Mouse (Mus musculus) layer of hippocampus, postnatal 36 days (tissue): Measurements from ENCODE around the gene Cisd3. TPM values are rescaled to one million over a fixed set of nuclear protein-coding genes. Genes with fewer than 3 reads are reported as not detected.
"Not testable (repeated sequence)": the region's sequence is repeated elsewhere in the genome, so short reads cannot be mapped to it uniquely, and the experiment has no call there.

ENCODE experiments used
- DNase-seq, 2 experiments: peaks; one replicate each; pipeline ENCODE4 v3.0.0; 2022
- microRNA-seq, 2 experiments: library from miRNA; unstranded; fragments of <30 nt; microRNA quantifications; one replicate each; pipeline ENCODE4 v1.2.0; 2021
- total RNA-seq, 2 experiments: library from RNA; stranded (reverse); gene quantifications; 2 replicates each; pipeline ENCODE4 v1.2.3; 2021

Gene Cisd3
- total RNA-seq, 2 experiments from 2014 or later = 52.8 to 58.2 TPM

DNA sequence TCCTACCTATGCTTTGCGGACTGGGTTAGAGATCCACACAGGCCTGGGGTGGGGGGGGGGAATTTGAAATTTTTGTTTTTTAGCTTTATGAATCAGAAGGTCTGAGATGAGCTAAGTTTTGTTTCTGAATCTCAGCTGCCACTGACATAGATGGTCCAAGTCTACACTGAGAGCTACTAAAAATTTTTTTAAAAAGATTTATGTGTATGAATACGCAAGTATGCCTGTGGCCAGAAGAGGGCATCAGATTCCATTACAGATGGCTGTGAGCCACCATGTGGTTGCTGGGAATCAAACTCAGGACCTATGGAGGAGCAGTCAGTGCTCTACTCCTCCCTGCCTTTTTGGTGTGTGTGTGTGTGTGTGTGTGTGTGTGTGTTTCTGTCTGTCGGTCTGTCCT lies 28.7 kb downstream of the Cisd3 start:
- no peak for DNase-seq

DNA sequence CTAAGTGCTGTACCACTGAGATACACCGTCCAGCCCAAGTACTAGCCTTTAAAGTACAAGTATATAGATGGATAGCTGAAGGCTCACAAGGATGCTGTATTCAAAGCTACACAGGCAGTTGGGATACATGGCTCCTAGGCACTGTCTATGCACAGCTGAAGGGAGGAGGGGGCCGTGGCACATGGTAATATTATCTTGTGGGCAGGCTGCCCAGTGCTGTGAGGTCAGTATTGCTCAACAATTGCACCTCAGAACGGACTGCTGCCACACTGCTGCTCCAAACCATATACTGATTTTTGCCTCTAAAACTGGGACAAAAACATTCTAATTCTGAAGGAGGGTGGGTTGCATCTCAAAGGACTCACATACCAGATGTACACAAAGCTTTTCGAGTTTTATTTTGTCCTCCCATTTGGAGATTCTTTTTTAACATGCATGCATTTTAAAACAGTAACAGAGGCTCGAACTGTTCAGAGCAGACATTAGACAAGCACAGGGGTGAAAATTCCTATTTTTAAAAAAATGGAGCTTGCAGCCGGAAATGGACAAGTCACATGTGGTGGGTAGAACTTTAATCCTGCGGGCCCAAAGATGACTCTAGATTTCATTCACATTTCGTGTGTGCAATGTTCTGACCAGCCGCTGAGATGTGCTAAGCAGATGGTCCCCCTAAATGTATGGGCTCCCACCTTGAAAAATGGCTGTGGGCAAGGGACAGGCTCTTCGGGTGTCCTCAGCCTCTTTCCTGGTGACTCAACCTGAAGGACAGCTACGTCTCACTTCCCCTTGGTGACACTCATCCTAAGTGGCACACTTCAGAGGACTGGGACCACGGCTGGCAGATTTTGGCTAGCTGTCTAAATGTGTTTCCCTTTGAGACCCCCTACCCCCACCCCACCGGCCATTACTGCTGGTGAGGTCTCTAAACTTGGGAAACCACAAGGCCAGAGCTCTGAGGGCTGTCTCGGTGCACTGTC lies 29.4 kb downstream of the Cisd3 start:
- no peak for DNase-seq

GRCm38 (mm10) chr11:97716021-97716420 lies 30.4 kb downstream of the Cisd3 start:
- no peak for DNase-seq

- no peak for DNase-seq
Measured at GRCm38 (mm10) chr11:97717369-97718280, 32.0 kb downstream of the Cisd3 start.

- DNase-seq = no peak
Measured at GRCm38 (mm10) chr11:97718281-97718860, 32.7 kb downstream of the Cisd3 start.

DNA sequence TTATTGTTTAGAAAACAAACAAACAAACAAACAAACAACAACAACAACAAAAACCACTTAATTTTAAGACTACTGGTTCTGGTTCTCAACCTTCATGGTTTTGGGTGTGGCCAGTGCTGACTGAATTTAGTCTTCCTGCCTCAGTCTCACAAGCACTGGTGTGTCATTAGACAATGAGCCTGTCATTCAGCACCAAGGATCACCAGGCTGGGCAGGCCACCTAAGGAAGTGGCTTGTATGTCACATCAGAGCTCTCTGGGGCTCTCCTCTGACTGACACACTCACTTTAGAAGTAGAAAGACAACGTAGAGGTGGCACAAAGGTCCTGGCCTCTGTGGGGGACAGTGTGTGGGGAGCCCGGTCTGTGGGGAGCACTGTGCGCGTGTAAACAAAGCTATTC lies 33.4 kb downstream of the Cisd3 start:
- no peak for DNase-seq

DNA sequence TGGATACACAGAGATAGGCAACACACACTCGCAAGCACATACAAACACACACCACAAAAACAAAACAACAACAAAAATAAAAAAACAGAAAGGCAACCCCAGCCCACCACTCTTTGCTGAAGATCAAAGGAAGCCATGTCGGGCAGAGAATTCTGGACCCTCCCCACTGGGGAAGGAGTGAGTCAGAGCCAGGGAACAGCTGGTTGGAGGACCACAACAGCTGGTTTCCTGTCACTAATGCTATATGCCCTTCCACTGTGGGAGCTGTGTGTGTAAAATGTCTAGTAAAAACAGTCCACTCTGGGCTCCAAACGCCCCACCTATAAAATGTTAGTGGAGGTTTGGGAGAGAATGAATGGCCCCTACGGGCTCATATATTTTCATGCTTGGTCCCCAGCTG lies 35.7 kb downstream of the Cisd3 start:
- DNase-seq = no peak

- no peak for DNase-seq
Measured at GRCm38 (mm10) chr11:97723709-97724108, 38.1 kb downstream of the Cisd3 start.

DNA sequence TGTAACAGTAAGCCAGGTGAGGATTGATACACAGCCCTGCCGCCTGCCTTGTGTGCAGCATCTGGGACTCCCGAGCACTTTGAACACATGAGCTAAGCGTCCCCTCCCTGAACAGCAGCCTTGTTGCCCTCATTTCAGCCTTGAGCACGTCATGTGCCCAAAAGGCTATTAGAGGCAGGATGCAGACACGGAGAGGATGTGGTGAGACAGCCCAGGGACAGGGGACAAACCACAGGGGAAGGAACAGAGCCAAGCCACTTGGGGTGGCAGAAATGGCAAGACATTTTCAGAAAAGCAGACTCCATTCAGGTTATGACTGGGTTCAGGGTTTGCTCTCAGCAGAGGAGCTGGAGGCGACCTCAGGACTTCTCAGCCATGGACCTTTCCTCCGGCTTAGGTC lies 42.7 kb downstream of the Cisd3 start:
- DNase-seq = no peak

DNA sequence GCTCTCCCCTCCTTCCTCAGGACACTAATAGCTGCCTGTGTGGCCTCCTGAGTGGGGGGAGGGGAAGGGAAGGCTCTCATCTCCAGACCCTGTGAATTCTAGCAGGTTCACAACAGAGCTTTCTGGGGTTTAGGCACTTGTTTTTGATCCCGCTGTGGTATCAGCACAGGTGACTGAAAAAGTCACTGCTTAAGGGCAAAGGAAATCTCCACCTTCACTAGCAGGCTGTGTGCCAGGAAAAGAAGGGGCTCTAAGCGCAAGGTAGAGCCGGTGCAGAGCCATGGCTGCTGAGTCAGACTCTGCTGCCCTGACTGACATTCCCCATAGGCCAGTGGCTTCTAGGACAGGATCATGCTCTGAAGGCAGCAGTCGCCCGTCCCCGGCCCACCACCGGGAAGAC lies 43.1 kb downstream of the Cisd3 start:
- no peak for DNase-seq

GRCm38 (mm10) chr11:97733689-97734088 lies 48.1 kb downstream of the Cisd3 start:
- DNase-seq = no peak

DNA sequence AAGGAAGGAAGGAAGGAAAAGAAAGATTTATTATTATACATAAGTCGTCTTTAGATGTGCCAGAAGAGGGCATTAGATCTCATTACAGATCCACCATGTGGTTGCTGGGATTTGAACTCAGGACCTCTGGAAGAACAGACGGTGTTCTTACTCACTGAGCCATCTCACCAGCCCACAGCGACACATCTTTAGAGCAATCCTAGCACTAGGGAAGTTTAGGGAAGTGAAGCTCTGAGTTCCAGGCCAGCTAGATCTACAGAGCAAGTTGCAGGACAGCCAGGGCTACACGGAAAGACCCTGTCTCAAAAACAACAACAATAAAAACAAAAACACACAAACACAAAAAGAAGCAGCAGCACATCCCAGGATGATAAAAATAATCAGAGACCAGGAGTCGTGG lies 49.2 kb downstream of the Cisd3 start:
- not testable (repeated sequence) for DNase-seq

- no peak for DNase-seq
Measured at GRCm38 (mm10) chr11:97736645-97737044, 51.0 kb downstream of the Cisd3 start.

DNA sequence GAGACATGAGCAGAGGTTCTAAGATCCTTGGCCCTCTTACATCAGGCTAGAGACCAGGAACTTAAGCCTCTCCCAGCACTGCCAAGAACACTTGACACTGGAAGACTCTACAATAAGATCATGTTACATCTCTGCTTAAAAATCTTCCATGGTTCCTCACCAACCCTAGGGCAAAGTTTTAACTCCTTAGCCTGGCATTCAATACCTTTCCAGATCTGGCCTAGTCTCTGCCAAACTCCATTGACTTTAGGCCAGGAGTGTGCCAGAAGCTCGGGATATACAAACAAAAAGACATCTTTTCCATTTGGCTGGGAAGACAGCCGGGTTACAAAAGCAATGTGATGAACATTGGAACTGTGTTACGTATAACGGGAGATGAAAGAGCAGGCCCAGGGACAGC lies 52.0 kb downstream of the Cisd3 start:
- no peak for DNase-seq

Small RNAs within 50 kb of the gene (microRNA-seq; reads per million reads assigned to microRNA genes)
- 0 to 0.21 reads per million in 2 experiments for gene Gm24158
- 0 to 0.42 reads per million in 2 experiments for gene Mir6927

Other genes with a start within 250 kb of the Cisd3 start
- gene 4933428G20Rik, start 185.5 kb upstream of the Cisd3 start, total RNA-seq = not detected
- 100 to 1,000 TPM; 230 to 247 TPM for gene Srcin1, start 109.6 kb upstream of the Cisd3 start, total RNA-seq
- gene Epop, start 56.1 kb upstream of the Cisd3 start, total RNA-seq = 10 to 100 TPM; 33.6 to 34.2 TPM
- gene Mllt6, start 22.4 kb upstream of the Cisd3 start, total RNA-seq = 100 to 1,000 TPM; 105 to 110 TPM
- gene Pcgf2, start 14.7 kb downstream of the Cisd3 start, total RNA-seq = 10 to 100 TPM; 23.5 to 30.6 TPM
- gene Psmb3, start 17.6 kb downstream of the Cisd3 start, total RNA-seq = 100 to 1,000 TPM; 125 to 129 TPM
- gene Pip4k2b, start 58.9 kb downstream of the Cisd3 start, total RNA-seq = 100 to 1,000 TPM; 109 to 112 TPM
- 10 to 100 TPM; 19.5 to 19.8 TPM for gene Cwc25, start 80.7 kb downstream of the Cisd3 start, total RNA-seq
- gene 1700001P01Rik, start 90.1 kb downstream of the Cisd3 start, total RNA-seq = 1 to 10 TPM in 1 of 2 experiments, under 1 TPM in 1; 0.60 to 1.3 TPM
- 100 to 1,000 TPM; 355 TPM for gene Rpl23, start 96.6 kb downstream of the Cisd3 start, total RNA-seq
- 10 to 100 TPM; 98.0 to 98.2 TPM for gene Lasp1, start 113.2 kb downstream of the Cisd3 start, total RNA-seq
- 10 to 100 TPM; 67.5 to 68.4 TPM for gene B230217C12Rik, start 155.0 kb downstream of the Cisd3 start, total RNA-seq
- gene Fbxo47, start 198.3 kb downstream of the Cisd3 start, total RNA-seq = 1 to 10 TPM; 1.5 to 2.1 TPM